Mouse (Mus musculus): Measurements from ENCODE around the gene Aqp5.

Aqp5 gene

DNA sequence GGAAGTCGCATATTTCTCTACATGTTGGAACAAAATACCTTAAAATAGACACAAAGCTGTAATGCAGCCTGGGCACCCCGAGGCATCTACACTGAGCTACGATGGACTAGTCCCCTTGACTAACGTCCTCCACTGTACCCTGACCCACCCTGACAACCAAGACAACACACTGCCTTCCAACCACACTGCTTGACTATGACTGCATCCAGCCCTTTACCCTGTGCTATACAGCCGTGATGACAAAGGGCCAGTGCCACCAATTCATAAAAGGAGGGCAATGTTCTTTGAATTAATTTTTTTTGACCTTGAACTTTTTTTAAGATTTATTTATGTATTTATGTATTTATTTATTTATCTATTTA is 47.5 kb downstream of the Aqp5 start:
- DNase-seq (ENCODE audit: low spot score), result no peak

DNA sequence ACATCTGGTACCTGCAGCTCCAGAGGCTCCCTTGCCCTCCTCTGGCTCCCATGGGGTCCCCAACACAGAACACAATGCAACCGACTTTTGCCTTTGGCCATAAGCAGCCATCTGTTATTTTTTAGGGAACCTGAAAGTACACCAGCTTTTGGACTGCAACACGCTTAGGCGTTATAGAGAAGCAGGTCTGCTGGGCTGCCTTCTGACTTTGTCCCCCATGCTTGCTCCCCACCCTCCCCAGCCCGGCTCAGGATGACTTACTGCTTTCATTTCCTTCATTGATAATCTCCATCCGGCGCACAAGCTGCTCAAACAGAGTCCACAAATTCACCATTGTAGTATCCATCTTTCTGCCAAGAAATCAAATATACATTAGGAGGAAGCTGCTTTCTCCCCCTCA is 52.0 kb downstream of the Aqp5 start:
- DNase-seq (ENCODE audit: low spot score), result no peak

DNA sequence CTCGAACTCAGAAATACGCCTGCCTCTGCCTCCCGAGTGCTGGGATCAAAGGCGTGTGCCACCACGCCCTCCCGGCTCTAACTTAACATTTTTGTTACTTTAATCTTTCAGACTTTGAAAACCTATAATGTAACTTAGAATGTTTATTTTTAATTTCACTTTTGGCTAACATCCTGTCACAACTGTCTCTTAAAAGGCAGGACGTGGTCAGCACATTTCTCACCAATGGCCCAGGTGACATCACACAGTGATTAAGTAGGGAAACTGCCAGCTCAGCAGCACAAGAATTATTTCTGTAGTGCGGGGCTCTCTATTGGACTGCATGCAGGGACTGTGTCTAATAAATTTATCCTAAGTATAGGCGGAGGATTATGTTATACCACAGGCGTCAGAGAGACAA is 53.2 kb downstream of the Aqp5 start:
- no peak for DNase-seq (ENCODE audit: low spot score)

All from ovary, postnatal 14 days (tissue).